Mouse (Mus musculus) heart, adult 2 months (tissue): Measurements from ENCODE around the gene Jtb. TPM values are rescaled to one million over a fixed set of nuclear protein-coding genes. Genes with fewer than 3 reads are reported as not detected.

Experiments used
- DNase-seq, 2 experiments: peaks; one replicate each; pipeline ENCODE4 v3.0.0; 2021
- H3K27ac ChIP-seq: fragments of 200-600 bp; 2 replicates; pipeline ENCODE4 v1.8.1; 2022
- H3K27me3 ChIP-seq: fragments of 200-500 bp; 2 replicates; pipeline ENCODE4 v1.6.1; 2012; ENCODE audit warnings: mild to moderate bottlenecking, low read length, inconsistent platforms, mixed read lengths; ENCODE audit not compliant: control insufficient read depth, insufficient read depth
- H3K36me3 ChIP-seq: fragments of 200-500 bp; 2 replicates; pipeline ENCODE4 v1.6.1; 2012; ENCODE audit warnings: low read length, inconsistent platforms; ENCODE audit not compliant: control insufficient read depth, insufficient read depth
- H3K4me1 ChIP-seq: fragments of 200-500 bp; 2 replicates; pipeline ENCODE4 v1.6.1; 2011; ENCODE audit warnings: low read length; ENCODE audit not compliant: control insufficient read depth, insufficient read depth
- H3K4me3 ChIP-seq: fragments of 200-600 bp; 2 replicates; pipeline ENCODE4 v1.8.1; 2022
- H3K79me2 ChIP-seq: fragments of 200-500 bp; replicated peaks from 2 replicates; pipeline ENCODE4 v1.6.1; 2012; ENCODE audit warnings: mild to moderate bottlenecking, inconsistent platforms, low read length, moderate library complexity, mixed read lengths; ENCODE audit not compliant: control insufficient read depth, insufficient read depth
- H3K9ac ChIP-seq: fragments of 200-500 bp; 2 replicates; pipeline ENCODE4 v1.6.1; 2012; ENCODE audit warnings: low read depth, mild to moderate bottlenecking, control low read depth, inconsistent platforms, low read length, mixed read lengths
- CTCF ChIP-seq: fragments of 200-600 bp; IDR thresholded peaks from 2 replicates; pipeline ENCODE4 v1.8.1; 2022; ENCODE audit warnings: antibody characterized with exemption, mild to moderate bottlenecking, moderate library complexity
- EP300 ChIP-seq: fragments of 200-500 bp; IDR thresholded peaks from 2 replicates; pipeline ENCODE4 v1.6.1; 2011; ENCODE audit warnings: low read depth, low read length, control low read depth; ENCODE audit not compliant: insufficient read depth
- POLR2A ChIP-seq: fragments of 200-500 bp; IDR thresholded peaks from 2 replicates; pipeline ENCODE4 v1.6.1; 2011; ENCODE audit warnings: mild to moderate bottlenecking, low read depth, low read length, control low read depth; ENCODE audit not compliant: insufficient read depth
- WGBS: fragments of 180-500 bp; shearing (Covaris S2); methylation state at CpG from one replicate; pipeline ENCODE4 v1.1.7; 2018; 5-methylcytosine and 5-hydroxymethylcytosine counted together
- intact Hi-C: fragments of 180-260 bp; cut with DNase I; formaldehyde crosslinking; loops from one replicate; pipeline ENCODE4 v1.15.1; 2025
- polyA plus RNA-seq: library from polyadenylated mRNA; depleted of rRNA; stranded (reverse); fragments of >200 nt; gene quantifications from 2 replicates; pipeline ENCODE4 v1.2.3, GENCODE M21; 2012
- total RNA-seq, 2 experiments: library from RNA; stranded (reverse); gene quantifications; 2 replicates each; pipeline ENCODE4 v1.2.3; 2021

Gene Jtb
- total and polyA plus RNA-seq, 3 experiments: 36.0 to 56.6 (median 49.3) TPM

DNA sequence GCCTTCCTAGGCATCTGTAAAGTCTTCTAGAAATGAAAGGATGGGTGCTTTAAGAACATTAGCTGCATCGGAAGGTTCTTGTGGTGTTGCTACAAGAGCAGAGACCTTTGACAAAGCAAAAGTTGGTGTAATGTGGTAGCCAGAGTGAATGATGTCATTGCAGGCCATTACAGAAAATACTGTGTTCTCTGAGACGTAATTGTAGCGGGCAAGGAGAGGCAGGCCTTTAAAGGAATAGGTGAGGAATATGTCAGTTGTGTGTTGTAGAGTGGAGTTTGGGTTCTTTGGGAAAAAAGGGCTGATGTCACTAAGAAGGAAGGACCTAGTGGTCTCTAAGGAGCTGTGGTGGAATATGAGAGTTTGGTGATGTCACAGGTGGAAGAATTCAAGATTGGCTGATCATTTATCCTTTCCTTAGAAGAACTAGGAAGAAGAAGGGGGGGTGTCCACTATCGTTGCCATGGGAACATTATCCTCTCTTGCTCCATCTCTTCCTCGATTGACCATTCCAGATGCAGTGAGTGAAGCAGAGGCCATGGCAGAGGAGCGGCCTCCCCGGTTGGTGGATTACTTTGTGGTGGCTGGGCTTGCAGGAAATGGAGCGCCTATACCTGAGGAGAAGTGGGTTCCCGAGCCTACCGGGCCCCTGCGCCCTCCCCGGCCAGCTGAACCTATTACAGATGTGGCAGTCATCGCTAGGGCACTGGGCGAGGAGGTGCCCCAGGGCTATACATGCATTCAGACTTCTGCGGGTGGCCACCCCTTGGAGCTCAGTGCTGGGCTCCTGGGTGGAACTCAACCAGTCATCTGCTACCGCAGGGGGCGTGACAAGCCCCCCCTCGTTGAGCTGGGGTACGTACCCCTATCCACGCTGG, 35.7 kb downstream of the Jtb start:
- no peaks in the 10 kb centered on the region for H3K36me3 ChIP-seq
- no peak for TF ChIP-seq CTCF
- no peak for TF ChIP-seq EP300
- TF ChIP-seq POLR2A: no peak
- H3K4me3 ChIP-seq: no peak overlapping the region
- H3K4me1 ChIP-seq: peaks cover 5% of the 10 kb centered on the region; the same call in 1 of the 2 replicates
- no peaks in the 10 kb centered on the region for H3K79me2 ChIP-seq
- no peak overlapping the region for H3K9ac ChIP-seq
- intact Hi-C loops: loop anchor here (5.0 kb wide), 1 partner anchor 55 kb away; the partner anchor contains the start of genes Rab13 and Rps27
- H3K27ac ChIP-seq: peak overlapping the region; percentile 100
- no peaks in the 10 kb centered on the region for H3K27me3 ChIP-seq
- no peak for DNase-seq
- 88% methylated on average over 20 of the region's 20 CpGs for WGBS

DNA sequence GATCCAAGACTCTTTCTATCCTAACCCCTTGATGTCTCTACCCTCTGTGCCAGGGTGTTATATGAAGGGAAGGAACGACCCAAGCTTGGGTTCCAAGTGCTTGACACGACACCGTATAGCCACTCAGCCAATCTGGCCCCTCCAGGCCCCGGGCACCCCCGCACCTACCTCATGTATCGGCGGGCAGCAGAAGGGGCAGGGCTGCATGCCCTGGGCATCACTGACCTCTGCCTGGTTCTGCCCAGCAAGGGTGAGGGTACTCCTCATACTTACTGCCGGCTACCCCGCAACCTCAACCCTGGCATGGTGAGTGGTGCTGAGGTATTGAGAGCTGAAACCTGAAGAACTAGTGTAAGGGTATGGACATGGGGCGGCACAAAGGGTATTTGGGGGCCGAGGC, 36.8 kb downstream of the Jtb start:
- TF ChIP-seq POLR2A: no peak
- TF ChIP-seq EP300: no peak
- TF ChIP-seq CTCF: no peak
- no peak for DNase-seq
- H3K79me2 ChIP-seq: no peaks in the 10 kb centered on the region
- no peak overlapping the region for H3K9ac ChIP-seq
- no peaks in the 10 kb centered on the region for H3K27me3 ChIP-seq
- intact Hi-C loops: loop anchor here (5.0 kb wide), 1 partner anchor 56 kb away; the partner anchor contains the start of genes Rab13 and Rps27
- 95% methylated on average over 11 of the region's 11 CpGs for WGBS
- H3K4me3 ChIP-seq: no peak overlapping the region
- H3K36me3 ChIP-seq: no peaks in the 10 kb centered on the region
- H3K27ac ChIP-seq: no peak overlapping the region
- H3K4me1 ChIP-seq: peaks cover 5% of the 10 kb centered on the region; the same call in 1 of the 2 replicates

GRCm38 (mm10) chr3:90268971-90269370, 37.6 kb downstream of the Jtb start:
- no peak overlapping the region for H3K4me3 ChIP-seq
- 93% methylated on average over 16 of the region's 16 CpGs for WGBS
- H3K36me3 ChIP-seq: no peaks in the 10 kb centered on the region

DNA sequence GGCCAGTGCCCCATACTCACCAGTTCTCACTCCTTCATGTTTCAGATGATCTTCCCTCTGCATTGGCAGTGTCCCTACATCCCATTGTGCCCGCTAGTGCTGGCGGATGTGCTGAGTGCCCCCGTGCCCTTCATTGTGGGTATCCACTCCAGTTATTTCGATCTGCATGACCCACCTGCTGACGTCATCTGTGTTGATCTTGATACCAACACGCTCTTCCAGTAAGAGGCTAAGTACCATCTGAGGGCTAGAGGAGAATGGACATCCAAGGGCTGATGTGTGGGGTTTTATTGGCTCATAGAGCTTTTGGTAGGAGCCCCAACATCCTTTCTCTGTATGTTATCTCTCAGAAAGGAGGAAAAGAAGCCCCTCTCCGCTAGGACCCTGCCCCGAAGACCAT, 39.4 kb downstream of the Jtb start:
- Histone ChIP-seq H3K9ac (no peak overlapping the region), H3K36me3 (no peaks in the 10 kb centered on the region), H3K4me3 (no peak overlapping the region), H3K4me1 (peaks cover 5% of the 10 kb centered on the region; the same call in 1 of the 2 replicates), H3K79me2 (no peaks in the 10 kb centered on the region), H3K27ac (no peak overlapping the region), H3K27me3 (no peaks in the 10 kb centered on the region)
- no peak for DNase-seq
- WGBS: 90% methylated on average over 8 of the region's 8 CpGs
- intact Hi-C loops: no loop called here
- TF ChIP-seq POLR2A: no peak
- TF ChIP-seq CTCF: no peak
- no peak for TF ChIP-seq EP300

More at GRCm38 (mm10) chr3:90268971-90269370, 37.6 kb downstream of the Jtb start:
- TF ChIP-seq POLR2A: no peak
- no peak for TF ChIP-seq EP300
- TF ChIP-seq CTCF: no peak
- no peak overlapping the region for H3K9ac ChIP-seq
- no peak overlapping the region for H3K27ac ChIP-seq
- intact Hi-C loops: loop anchor here (5.0 kb wide), 1 partner anchor 57 kb away; the partner anchor contains the start of genes Rab13 and Rps27
- H3K4me1 ChIP-seq: peaks cover 5% of the 10 kb centered on the region; the same call in 1 of the 2 replicates
- no peaks in the 10 kb centered on the region for H3K79me2 ChIP-seq
- no peaks in the 10 kb centered on the region for H3K27me3 ChIP-seq
- DNase-seq: no peak

DNA sequence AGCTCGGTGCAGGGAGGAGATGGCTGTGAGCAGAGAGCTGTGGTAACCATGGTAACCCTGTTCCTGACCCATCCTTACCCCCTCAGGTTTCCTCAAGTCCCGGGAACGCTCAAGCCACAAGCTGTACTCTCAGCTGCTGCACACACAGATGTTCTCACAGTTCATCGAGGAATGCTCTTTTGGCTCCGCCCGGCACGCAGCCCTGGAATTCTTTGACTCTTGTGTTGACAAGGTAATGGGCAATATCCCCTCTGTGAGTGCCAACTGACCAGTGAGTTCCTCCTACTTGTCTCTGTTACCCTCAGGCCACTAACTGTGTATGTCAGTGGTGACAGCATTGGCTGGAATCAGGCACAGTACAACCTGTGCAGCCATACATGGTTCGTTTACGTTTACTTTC, 40.8 kb downstream of the Jtb start:
- intact Hi-C loops: no loop called here
- DNase-seq: no peak
- H3K9ac ChIP-seq: no peak overlapping the region
- H3K79me2 ChIP-seq: no peaks in the 10 kb centered on the region
- H3K4me1 ChIP-seq: no peaks in the 10 kb centered on the region
- H3K27me3 ChIP-seq: no peaks in the 10 kb centered on the region
- WGBS: 73% methylated on average over 9 of the region's 9 CpGs
- H3K4me3 ChIP-seq: no peak overlapping the region
- TF ChIP-seq POLR2A: no peak
- TF ChIP-seq EP300: no peak
- no peak for TF ChIP-seq CTCF
- no peak overlapping the region for H3K27ac ChIP-seq
- H3K36me3 ChIP-seq: no peaks in the 10 kb centered on the region

DNA sequence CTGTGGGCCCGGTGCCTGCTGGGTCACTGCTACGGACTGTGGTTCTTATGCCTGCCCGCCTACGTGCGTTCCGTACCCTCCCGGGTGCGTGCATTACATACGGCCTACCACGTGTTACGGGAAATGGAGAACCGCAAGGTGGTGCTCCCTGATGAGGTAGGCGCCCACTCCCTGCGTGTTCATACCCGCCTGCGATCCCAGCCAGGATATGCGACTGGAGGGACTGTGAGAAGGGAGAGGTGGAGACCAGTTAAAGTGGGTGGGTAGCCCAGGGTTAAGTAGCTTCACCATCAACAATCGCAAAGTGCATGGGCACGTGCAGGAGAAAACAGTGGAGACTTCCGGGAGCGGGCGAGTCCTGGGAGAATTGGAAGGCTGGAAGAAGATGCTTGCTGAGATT, 42.5 kb downstream of the Jtb start:
- no peak for DNase-seq
- TF ChIP-seq EP300 (no peak), POLR2A (no peak), CTCF (no peak)
- H3K79me2 ChIP-seq: no peaks in the 10 kb centered on the region
- no peak overlapping the region for H3K9ac ChIP-seq
- no peak overlapping the region for H3K27ac ChIP-seq
- H3K4me1 ChIP-seq: no peaks in the 10 kb centered on the region
- intact Hi-C loops: no loop called here
- H3K4me3 ChIP-seq: no peak overlapping the region
- 94% methylated on average over 22 of the region's 22 CpGs for WGBS
- H3K27me3 ChIP-seq: no peaks in the 10 kb centered on the region
- no peaks in the 10 kb centered on the region for H3K36me3 ChIP-seq
